Mouse (Mus musculus): ENCODE measurements around the gene Rell1.

GRCm38 (mm10) chr5:63923305-63924025, 45.2 kb downstream of the Rell1 start:
- no peak for TF ChIP-seq POLR2A (IDR thresholded peaks at IDR 0.05; ENCODE audit: extremely low read depth, insufficient read depth, low read length)
- TF ChIP-seq CTCF (IDR thresholded peaks at IDR 0.05; ENCODE audit: low read depth, low read length) = no peak
